Mouse (Mus musculus) embryo, embryonic 10.5 days (tissue): ENCODE data around the gene Gan.

Source experiments
- DNase-seq: peaks from one replicate; pipeline ENCODE4 v3.0.0-alpha.2; 2015; ENCODE audit warnings: low spot score

Gan gene

DNA sequence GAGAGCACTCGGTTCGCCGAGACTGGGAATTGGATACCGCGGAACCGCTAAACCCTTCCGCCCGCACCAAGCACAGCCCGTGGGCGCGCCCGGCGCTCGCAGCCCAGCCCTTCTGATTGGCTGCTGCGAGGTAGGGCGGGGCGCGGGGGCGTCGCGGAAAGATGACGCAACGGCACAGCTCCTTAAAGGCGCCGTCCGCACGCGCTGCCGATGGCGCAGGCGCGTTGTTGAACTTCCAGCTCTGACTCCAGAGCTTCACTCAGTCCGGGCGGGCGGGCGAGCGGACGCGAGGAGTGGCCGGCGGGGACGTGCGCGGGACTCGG is 205 bp upstream of the Gan start:
- peak; percentile 95 for DNase-seq

DNA sequence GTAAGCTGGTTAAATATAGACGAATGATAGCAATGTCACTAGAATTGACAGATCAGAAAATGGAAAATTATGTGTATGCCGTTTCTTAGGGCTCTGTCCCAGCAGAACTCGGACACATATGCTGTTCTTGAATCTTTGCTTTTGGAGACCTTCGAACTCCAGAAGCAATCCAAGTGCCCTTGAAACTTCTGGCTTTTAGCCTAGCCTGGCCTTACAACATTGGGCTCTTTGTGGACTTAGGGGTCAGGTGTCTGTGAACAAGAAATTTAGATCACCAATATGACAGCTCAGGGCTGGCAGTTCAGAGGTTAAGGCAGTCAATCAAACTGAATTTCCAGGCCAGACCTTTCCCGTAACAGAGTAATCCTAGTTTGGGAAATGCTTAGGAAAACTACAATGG is 1.1 kb downstream of the Gan start:
- peak; percentile 23 for DNase-seq

DNA sequence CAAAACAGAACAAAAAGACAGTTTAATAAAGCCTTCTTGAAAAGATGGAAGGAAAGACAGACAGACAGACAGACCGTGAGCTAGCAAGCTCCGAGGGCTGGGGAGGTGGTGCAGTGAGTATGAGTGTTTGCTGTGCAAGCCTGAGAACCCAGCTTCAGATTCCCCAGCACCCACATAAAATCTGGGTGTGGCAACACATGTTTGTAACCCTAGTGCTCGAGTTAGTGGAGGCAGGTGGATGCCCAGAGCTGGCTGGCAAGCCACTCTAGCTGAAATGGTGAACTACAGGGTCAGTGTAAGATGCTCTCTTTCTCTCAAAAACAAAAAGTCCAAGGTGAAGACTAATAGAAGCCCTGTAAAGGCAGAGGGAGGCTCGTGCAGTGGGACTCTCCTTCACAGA is 7.0 kb downstream of the Gan start:
- no peak for DNase-seq

DNA sequence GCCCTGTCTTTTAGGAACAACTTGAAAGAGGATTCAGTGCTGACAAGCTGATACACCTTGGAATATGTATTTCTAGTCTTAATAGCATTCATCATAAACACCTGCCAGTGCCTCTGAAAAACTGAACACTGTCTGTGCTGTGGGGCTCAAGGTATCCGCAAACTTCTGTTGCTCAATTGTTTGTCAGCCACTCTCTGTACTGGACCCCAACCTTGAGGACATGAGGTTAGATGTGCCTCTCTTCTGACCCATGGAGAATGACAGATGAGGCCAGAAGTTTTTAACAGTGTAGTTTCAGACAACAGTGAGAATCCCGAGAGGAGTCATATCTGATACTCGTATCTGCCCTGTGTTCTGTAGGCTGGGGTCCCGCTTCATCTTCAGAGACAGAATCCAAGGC is 7.6 kb downstream of the Gan start:
- no peak for DNase-seq

DNA sequence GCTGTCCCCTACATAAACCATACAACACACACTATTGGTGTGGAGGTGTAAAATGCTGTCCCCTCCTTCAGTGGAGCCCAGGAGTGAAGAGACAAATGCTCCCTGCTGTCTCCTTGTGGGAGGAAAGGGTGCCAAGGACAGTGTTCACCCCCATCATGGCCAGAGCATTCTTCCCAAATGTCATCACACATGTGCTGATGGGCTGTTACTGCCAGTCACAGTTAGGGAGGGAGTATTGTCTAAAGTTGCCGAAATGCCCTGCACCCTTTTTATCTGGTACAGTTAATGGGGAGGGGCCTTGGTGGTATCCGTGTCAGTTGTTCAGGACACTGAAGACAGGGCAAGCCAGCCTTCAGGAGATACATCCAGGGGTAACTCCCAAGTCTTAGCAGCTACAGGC is 8.6 kb downstream of the Gan start:
- no peak for DNase-seq

DNA sequence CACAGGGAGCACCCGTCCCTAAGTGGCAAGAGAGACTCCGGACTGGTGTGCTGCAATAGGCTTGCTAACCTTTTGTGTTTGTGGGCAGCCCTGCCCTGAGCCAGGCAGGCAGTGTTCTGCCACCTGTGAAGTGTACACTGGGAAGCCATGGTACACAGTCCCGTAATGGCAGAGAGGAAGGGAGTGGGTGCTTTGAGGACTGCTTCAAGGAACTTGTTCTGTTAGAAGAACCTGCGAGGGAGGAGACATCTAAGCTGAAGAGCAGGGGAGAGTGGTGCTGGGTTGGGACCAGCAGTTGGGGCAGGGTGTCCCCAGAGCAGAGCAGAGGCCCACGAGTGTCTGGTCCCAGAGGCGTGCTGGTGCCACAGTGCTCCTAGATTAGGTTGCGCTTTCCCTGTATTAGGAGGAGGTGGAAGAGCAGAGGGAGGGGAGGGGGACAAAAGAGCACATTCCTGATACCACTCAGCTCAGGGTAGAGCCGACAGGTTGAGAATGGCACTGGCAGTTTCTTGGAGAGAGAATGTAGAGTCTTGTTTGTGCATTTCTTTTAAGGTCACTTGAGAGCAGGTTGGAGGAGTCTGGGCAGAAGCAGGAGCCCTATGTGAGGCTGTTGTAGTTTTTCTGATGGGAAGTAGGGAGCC is 9.4 kb downstream of the Gan start:
- no peak for DNase-seq

DNA sequence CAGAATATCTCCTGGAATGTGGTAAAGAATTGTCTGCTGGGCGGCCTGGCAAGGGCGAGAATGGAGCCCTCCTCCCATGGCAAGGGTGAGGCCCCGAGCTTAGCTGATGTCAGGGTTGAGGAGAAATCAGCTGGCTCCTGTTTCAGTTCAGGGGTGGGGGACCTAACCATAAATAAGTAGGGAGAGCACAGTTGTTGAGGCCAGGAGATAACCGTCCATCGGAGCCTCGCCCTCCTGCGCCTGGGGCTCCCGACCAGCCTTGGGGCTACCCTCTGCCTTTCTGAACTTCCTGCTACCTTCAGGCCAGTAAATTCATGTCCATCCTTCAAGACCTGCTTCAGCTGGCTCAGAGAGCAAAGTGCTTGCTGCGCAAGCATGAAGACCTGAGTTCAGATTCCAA is 10.4 kb downstream of the Gan start:
- no peak for DNase-seq

DNA sequence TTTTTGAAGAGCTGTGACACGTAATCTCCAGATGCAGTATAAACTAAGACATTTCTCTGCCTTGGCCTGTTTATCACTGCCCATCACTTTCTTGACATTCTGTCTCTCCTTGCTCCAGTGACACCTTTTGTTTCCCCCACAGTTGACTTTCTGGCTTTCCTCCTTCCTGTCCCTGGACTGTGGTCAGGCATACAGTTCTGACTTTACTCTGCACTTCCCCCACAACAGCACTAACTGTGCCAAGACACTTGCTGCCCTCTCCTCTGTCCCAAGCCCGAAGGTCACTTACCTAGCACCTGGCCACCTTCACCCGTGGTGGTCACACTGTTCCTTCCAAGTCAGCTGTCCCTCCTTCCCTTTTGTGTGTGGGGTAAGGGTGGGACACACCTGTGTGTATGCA is 13.9 kb downstream of the Gan start:
- DNase-seq, result no peak

DNA sequence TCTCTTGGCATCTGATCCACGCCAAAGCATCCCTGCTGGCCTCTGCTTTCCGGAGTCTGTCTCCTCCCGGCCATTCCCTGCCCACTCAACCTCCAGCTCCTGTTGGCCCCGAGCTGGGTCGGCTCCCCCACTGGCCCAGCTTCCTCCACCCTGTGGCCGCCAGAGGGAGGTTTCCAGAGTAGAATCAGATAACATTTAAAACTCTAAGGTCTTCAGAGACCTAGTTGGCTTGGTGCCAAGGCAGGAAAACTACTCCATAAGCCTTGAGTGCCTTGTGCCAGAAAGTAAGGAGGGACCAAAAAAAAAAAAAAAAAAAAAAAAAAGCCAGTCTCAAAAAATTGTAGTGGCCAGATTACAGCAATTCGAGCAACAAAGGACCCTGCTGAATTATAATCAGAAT is 15.0 kb downstream of the Gan start:
- no peak for DNase-seq

DNA sequence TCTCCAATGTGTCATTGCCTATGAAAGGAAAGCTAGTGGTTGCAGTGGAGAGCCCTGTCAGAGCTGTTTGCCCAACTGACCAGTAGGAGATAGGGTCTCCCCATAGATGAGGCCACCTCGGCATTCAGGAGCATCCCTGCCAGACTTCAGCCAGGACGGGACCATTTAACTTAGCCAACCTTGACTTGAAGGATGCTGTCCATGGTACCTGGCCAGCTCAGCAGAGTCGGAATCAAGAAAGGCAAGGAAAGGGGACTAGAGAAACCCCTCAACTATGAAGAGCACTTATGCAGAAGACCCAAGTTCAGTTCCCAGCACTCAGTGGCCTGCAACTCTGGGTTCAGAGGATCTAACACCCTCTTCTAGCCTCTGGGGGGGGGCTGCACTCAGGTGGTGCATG is 15.8 kb downstream of the Gan start:
- DNase-seq, result no peak

DNA sequence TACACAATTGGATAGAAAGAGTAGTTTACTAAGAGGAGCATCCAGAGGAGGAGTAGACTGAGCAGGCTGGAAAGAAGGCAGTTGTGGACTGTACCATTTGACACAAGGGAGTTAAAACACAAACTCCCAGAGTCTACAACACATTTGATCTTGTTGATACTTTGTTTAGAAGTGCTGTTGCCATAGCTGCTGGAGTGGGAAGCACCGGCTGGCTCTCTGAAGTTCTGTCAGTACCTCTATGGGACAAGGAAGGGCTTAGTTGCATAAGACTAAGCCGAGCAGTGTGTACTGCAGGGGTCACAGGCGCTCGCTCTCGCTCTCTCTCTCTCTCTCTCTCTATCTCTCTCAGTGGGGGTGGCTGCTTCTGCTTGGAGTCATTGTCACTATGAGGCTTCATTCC is 16.6 kb downstream of the Gan start:
- no peak for DNase-seq

DNA sequence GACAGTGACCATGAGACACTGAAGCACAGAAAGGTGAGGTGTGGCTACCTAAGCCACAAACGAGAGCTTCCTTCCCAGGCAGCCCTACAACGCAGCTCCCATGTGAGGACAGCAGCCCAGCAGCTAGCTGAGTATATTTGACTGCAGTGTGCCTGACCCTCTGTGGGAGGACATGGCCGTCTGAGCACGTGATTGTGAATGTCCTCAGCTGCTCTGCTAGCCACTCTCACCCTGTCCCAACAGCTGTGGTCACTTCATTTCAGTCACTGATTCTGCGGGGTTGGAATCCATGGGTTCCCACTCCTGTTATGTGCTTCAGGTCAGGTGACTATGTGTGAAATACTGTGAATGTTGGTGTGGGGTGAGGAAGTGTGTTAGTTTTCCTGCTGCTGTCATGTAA is 18.4 kb downstream of the Gan start:
- DNase-seq, result no peak

DNA sequence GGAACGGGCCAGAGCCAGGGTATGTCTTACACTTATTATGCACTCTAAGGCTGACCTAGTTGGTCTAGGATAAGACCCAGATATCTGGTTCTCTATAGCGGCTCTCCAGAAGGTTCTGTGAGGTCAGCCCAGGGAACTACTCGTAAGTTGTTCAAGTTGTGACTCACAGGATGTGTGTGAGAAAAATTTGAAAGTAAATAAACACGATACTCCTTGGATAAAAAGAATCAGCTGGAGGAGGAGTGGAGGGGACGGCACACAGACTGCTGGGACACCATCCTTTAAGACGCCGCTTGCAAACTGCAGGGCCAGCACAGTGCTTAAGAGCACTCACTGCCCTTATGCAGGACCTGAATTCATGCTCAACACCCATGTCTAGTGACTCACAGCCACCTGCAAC is 19.3 kb downstream of the Gan start:
- no peak for DNase-seq

DNA sequence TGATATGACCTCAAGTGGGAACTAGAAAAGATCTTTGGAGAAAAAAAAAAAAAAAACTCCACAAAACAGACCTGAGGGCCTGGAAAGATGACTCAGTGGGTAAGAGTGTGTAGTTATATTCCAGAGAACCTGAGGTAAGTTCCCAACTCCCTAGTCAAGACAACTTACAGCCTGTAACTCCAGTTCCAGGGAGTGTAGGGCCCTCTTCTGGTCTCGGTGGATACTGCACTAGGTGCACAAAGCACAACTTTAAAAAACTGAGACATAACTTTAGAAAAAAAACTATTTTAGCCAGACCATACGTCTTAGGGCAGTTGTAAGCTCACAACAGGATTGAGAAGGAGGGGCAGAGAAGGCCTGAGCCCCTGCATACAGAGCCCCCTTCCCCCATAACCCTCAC is 20.1 kb downstream of the Gan start:
- DNase-seq, result no peak

DNA sequence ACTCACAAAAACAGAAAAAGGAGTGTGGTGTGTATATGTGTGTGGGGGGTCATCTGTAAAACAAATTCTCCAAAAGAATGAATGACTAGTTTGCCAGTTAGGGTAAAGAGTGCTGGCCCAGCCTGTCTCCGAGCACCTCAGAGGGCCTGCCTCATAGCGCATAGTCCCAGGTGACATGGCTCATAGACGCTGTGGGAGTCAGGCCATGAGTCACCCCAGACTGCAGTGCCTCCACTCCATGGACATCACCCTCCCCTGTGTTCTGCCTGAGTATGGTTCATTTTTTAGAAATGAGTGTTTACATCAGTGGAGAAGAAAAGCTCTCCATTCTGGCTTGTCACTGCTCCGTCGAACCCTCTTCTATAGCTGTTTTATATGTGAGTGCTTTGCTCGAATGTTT is 20.7 kb downstream of the Gan start:
- DNase-seq, result no peak

DNA sequence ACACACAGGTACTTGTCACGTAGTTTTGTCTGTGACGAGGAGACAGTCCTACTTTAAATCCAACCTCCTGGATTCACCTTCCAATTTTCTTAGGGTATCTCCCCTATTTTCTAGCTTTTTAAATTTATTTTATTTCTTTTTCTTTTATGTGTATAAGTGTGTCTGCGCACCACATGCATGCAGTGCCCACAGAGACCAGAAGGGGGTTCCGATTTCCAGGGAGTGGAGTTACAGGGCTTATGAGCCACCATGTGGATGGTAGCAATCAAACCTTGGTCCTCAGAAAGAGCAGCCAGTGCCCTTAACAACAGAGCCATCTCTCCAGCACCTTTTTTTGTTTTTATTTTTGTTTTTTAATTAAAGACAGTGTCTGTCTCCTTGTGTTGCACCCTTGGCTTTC is 24.8 kb downstream of the Gan start:
- DNase-seq, result no peak

DNA sequence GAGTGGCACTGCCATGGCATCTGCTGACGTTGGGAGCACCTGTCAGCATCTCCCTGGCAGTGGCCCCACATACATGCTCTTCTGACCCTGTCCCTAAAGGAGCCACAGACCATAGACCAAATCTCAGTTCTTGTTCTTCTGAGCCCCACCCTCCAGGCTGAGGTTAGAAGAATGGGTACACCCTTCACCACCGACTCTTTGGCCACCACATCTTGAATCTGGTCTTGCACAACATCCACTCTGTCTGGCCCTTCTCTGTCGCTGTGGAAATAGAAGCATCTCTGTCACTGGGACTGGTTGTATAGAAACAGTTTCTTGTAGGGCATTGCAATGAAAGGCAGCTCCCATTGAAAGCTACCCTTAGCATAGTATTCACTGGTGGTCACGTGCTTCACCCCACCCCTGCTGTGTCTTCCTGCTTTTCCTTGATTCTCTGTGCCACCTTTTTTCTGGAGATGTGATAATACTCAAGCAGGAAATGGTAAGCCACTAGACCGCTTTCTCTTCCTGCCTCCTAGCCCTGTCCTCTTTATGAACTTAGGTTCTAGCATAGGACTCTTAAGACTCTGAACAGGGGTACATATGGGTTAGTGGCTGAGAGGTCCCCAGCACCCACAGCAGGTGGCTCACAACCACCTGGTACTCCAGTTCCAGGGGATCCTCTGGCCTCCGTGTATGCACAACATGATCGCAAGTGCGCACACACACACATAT is 25.9 kb downstream of the Gan start:
- DNase-seq, result no peak

DNA sequence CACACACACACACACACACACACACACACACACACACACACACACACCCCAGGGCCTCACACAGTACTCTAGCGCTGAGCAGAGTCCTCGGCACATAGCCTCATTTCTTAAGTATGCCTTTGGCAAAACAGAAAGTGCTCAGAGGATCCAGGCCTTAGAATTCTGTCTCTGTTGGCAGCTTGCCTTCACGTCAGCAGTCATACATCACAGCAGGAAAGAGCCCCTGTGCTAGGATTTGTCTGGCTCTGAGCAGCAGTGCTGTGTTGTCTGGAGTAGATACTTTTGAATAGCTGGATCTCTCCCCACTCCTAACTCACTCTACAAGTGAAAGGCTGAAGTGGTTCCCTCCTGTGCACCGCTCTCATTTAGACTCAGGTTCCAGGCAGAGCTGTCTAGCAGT is 36.4 kb downstream of the Gan start:
- DNase-seq, result no peak

DNA sequence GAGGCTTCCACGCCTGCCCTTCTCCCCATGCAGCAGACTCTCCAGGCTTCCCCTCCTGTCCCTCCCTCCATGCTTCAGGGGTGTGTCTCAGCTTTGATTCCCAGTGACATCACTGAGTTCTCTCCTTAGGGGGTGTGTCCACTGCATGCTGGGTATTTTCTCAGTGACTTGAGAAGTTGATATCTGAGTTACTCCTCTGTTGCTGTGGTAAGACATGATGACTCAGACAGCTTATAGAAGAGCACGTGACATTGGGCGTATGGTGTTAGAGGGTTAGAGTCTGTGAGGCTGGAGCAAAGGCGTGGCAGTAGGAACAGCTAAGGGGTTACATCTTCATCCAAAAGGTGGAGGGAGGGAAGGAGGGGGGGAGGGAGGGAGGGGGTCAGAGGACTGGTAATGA is 38.7 kb downstream of the Gan start:
- no peak for DNase-seq

DNA sequence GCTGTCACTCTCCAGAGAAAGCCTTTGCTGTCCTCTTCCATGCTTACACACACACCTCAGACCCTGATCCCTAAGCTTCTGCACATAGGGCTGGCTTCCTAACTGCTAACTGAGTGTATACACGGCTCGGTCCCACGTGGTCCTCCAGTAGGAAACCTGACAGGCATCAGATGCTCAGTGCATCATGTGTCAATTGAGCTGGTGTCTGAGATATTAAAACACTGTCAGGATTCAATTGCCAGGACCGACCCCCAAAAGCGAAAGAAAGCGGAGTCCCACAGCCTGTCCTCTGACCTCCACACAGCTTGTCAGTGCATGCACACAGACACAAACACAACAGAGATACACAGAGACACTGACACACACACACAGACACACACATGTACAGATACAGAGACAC is 39.6 kb downstream of the Gan start:
- DNase-seq, result no peak

DNA sequence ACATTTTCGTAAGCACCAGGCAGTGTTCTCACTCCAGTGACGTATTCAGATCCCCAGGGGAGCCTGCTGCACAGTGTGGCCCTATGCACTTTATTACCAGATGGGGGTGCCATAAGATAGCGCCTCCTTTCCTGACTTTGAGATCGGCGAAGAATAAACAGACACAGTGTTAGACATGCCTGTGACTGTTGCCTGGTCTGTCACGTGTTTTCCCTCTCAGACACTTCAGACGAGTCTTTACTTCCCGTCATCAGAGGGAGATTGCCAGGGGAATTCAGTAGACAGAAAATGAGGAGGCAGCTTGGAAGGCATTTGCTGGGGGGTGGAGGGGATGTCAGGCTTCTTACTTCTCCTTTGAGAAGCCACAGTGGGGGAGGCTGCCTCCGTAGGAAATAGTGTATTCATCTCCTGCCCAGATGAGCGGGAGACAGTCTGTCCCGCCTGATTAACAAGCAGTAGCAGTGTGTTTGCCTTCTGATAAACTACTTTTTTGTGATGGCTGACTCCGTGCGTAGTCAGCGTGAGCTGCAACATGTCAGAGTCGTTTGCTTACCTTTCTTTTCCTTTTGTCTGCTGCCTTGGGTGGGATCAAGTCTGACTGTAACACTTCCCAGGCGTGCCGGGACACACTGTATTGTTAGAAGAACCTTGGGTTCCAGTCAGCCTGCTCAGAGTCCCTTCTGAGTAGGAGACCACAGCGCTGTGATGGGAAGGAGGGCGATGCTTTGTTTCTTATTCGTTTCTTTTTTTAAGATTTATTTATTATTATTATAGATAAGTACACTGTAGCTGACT is 40.4 kb downstream of the Gan start:
- DNase-seq, result peak; percentile 62

DNA sequence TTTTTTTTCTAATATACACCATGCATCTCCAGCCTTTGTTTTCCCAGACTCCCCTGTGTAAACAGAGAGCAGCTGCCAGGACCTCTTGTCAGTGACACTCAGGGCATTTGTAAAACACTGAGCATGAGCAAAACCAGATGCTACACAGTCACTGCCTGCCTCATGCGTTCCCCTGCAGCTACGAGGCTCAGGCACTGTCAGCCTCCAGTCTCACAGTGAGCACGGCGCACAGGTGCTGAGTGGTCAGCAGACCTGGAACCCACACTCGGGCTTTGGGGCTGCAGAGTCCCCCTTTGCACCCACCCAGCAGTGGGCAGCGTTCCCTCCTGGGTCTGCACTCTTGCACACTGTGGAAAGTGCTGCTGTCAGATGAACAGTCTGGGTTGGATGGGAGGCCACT is 41.7 kb downstream of the Gan start:
- peak; percentile 57 for DNase-seq

DNA sequence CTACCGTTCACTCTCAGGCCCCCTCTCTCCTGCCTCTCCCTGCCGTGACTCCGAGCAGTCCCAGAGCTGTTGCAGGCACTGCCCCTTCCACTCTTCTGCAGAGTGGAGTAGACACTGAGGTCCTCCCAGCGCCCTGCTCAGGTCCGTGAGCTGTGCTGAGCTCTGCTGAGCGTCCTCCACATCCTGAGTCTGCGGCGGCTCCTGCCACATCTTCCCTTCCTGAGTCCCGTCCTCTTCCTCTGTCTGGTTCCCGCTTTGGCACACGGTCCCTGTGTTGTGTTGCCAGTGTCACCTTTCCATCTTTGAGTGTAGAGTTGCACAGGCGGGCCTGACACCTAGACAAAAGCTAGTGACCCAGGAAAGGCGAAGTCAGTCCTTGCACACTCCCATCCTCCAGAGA is 42.4 kb downstream of the Gan start:
- peak; percentile 4 for DNase-seq

DNA sequence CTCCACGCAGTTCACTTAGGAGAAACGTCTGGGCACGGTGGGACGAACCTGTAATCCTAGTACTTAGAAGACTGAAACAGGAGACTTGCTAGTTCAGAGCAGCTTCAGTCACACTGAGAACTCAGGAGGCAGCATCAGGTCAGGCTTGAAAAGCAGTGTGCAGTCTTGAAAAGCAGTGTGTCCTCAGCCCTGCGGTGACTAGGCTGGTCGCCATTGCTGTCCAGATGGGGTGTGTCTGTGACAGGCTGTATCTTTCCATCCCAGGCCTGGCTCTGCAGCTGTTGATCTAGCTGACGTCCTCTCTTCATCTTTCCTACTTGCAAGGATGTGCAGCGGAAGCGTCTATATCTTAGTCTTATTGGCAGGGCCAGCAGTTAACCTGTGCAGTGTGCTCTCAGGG is 42.9 kb downstream of the Gan start:
- DNase-seq, result peak; percentile 2
